In genomic region chr11:62646958-62647515, GRCm38 (mm10) we compare ENCODE assay signal across 9 mouse cellular contexts. TPM values are rescaled to one million over a fixed set of nuclear protein-coding genes. Genes with fewer than 3 reads are reported as not detected.
DNase-seq lines count a peak whose midpoint lies in the region; ATAC-seq and TF ChIP-seq lines count a peak whose summit lies in the region.
"Had no signal": no experiment of that assay in that cellular context is flagged by ENCODE, and none has a peak within 500 bp of the region (broad histone marks: within the 10 kb centered on the region; RNA-seq: fewer than 3 reads in every experiment).

No protein-coding gene starts in this region.

- TF ChIP-seq POLR2A in embryonic fibroblast, embryonic 13.5 days (IDR thresholded peaks at IDR 0.05; ENCODE audit: low read depth, low read length): no peak

- H3K4me1 ChIP-seq in kidney, embryonic 16.5 days (ENCODE audit: insufficient read depth, low read length): peaks cover 54% of the 10 kb centered on the region
- H3K4me1 ChIP-seq in embryonic fibroblast, embryonic 13.5 days (ENCODE audit: control insufficient read depth, insufficient read depth, low read length): peaks cover 27% of the 10 kb centered on the region
- peaks cover 63% of the 10 kb centered on the region for H3K4me1 ChIP-seq in limb, embryonic 10.5 days
- peaks cover 64% of the 10 kb centered on the region for H3K4me1 ChIP-seq in neural tube, embryonic 13.5 days (replicated peaks)

- no peak for ATAC-seq in kidney, embryonic 16.5 days (ENCODE audit: low FRiP score, low TSS enrichment)
- no peak for ATAC-seq in neural tube, embryonic 13.5 days (ENCODE audit: low read depth)
- ATAC-seq in megakaryocyte progenitor cell, adult 5-6 weeks (replicated peaks; ENCODE audit: poor library complexity): no peak

- peak overlapping the region; percentile 87 for H3K9ac ChIP-seq in kidney, embryonic 16.5 days (replicated peaks; ENCODE audit: low read length)
- H3K9ac ChIP-seq in neural tube, embryonic 13.5 days: peak overlapping the region; percentile 87; the same call in 1 of the 2 replicates

- no peaks in the 10 kb centered on the region for H3K27me3 ChIP-seq in kidney, embryonic 16.5 days (ENCODE audit: insufficient read depth, low read length)
- H3K27me3 ChIP-seq in limb, embryonic 10.5 days (ENCODE audit: low read depth, poor library complexity, severe bottlenecking): no peaks in the 10 kb centered on the region
- H3K27me3 ChIP-seq in neural tube, embryonic 13.5 days: no peaks in the 10 kb centered on the region
- H3K27me3 ChIP-seq: Patski had no signal

- 40% methylated on average over 7 of the region's 7 CpGs for WGBS in kidney, embryonic 16.5 days
- WGBS in limb, embryonic 10.5 days: 56% methylated on average over 7 of the region's 7 CpGs
- WGBS in neural tube, embryonic 13.5 days: 55% methylated on average over 7 of the region's 7 CpGs

- H3K9me3 ChIP-seq in kidney, embryonic 16.5 days (ENCODE audit: low read length): no peaks in the 10 kb centered on the region
- H3K9me3 ChIP-seq in limb, embryonic 10.5 days (replicated peaks): no peaks in the 10 kb centered on the region
- H3K9me3 ChIP-seq in neural tube, embryonic 13.5 days: no peaks in the 10 kb centered on the region

- peak overlapping the region; percentile 74 for H3K4me2 ChIP-seq in kidney, embryonic 16.5 days (replicated peaks; ENCODE audit: low read depth, low read length)
- H3K4me2 ChIP-seq in neural tube, embryonic 13.5 days: peak overlapping the region; percentile 97

- peak overlapping the region; percentile 80 for H3K27ac ChIP-seq in kidney, embryonic 16.5 days (ENCODE audit: low read length)
- peak overlapping the region; percentile 43; the same call in 1 of the 2 replicates for H3K27ac ChIP-seq in embryonic fibroblast, embryonic 13.5 days (ENCODE audit: insufficient read depth, low read length)
- H3K27ac ChIP-seq in limb, embryonic 10.5 days: peak overlapping the region; percentile 95
- H3K27ac ChIP-seq in neural tube, embryonic 13.5 days (replicated peaks): peak overlapping the region; percentile 74; the same call in 1 of the 2 replicates

- peak overlapping the region; percentile 62 for H3K4me3 ChIP-seq in kidney, embryonic 16.5 days (ENCODE audit: low read length)
- H3K4me3 ChIP-seq in embryonic fibroblast, embryonic 13.5 days (ENCODE audit: insufficient read depth, low read length): peak overlapping the region; percentile 43
- peak overlapping the region; percentile 83 for H3K4me3 ChIP-seq in limb, embryonic 10.5 days
- peak overlapping the region; percentile 73 for H3K4me3 ChIP-seq in neural tube, embryonic 13.5 days

- DNase-seq in kidney, postnatal 36 days: no peak
- no peak for DNase-seq in limb, embryonic 10.5 days (ENCODE audit: low spot score)
- DNase-seq in thymus, postnatal 25 days: no peak
- no peak for DNase-seq in ovary, postnatal 10 days (ENCODE audit: low spot score)

- H3K36me3 ChIP-seq in kidney, embryonic 16.5 days (ENCODE audit: insufficient read depth, low read length): 0 out of 2 replicates have a peak, but pooled peaks cover 1% of the 10 kb centered on the region
- H3K36me3 ChIP-seq in limb, embryonic 10.5 days: peaks cover 38% of the 10 kb centered on the region
- H3K36me3 ChIP-seq in neural tube, embryonic 13.5 days: no peaks in the 10 kb centered on the region

- no peak for TF ChIP-seq CTCF in embryonic fibroblast, embryonic 13.5 days (IDR thresholded peaks at IDR 0.05; ENCODE audit: borderline replicate concordance, insufficient read depth, low read length)

RNA-seq across cellular contexts. Expression of gene Lrrc75a, which starts 1.3 kb away (rescaled TPM):
- 13.8 and 15.6 TPM in 2 replicates for polyA plus RNA-seq in kidney, embryonic 16.5 days (2015; fragmentation: Nextera tagmentation; extraction: Ambion mirVana)
- polyA plus RNA-seq in embryonic fibroblast, embryonic 13.5 days (2011; ENCODE audit: insufficient read length, low read depth, missing spikeins): 10.5 and 12.6 TPM in 2 replicates
- 15.7 and 17.3 TPM in 2 replicates for polyA plus RNA-seq in limb, embryonic 10.5 days (2016; fragmentation: Nextera tagmentation; extraction: Ambion mirVana)
- polyA plus RNA-seq in neural tube, embryonic 13.5 days (2015; fragmentation: Nextera tagmentation; extraction: Ambion mirVana): 8.5 and 8.9 TPM in 2 replicates
- total RNA-seq in megakaryocyte progenitor cell, adult 5-6 weeks (2015): 3.6 and 4.9 TPM in 2 replicates
- 2.2 and 4.5 TPM in 2 replicates for total RNA-seq in megakaryocyte progenitor cell, adult 5-6 weeks (2017)

RNA-seq across cellular contexts. Expression of gene Mmgt2, which starts 1.4 kb away (rescaled TPM):
- polyA plus RNA-seq in kidney, embryonic 16.5 days (2015; fragmentation: Nextera tagmentation; extraction: Ambion mirVana): 66.2 and 68.1 TPM in 2 replicates
- 31.3 and 34.0 TPM in 2 replicates for polyA plus RNA-seq in embryonic fibroblast, embryonic 13.5 days (2011; ENCODE audit: insufficient read length, low read depth, missing spikeins)
- polyA plus RNA-seq in limb, embryonic 10.5 days (2016; fragmentation: Nextera tagmentation; extraction: Ambion mirVana): 45.5 and 52.5 TPM in 2 replicates
- polyA plus RNA-seq in neural tube, embryonic 13.5 days (2015; fragmentation: Nextera tagmentation; extraction: Ambion mirVana): 21.4 and 25.6 TPM in 2 replicates
- total RNA-seq in megakaryocyte progenitor cell, adult 5-6 weeks (2015): 16.7 and 22.6 TPM in 2 replicates
- total RNA-seq in megakaryocyte progenitor cell, adult 5-6 weeks (2017): 13.0 and 18.5 TPM in 2 replicates

Comparison
In these comparisons a context has a peak if more than half of its experiments do, and no peak if none do; other contexts are left out.
1. H3K27ac ChIP-seq: peak in every context shown above with its lines; median percentile 95 in limb, embryonic 10.5 days; 80 in kidney, embryonic 16.5 days; 74 in neural tube, embryonic 13.5 days; 43 in embryonic fibroblast, embryonic 13.5 days.